Mouse (Mus musculus): Measurements from ENCODE around the gene Cul4a.

- TF ChIP-seq CTCF (IDR thresholded peaks at IDR 0.05; ENCODE audit: low read depth, low read length), result no peak
- no peak for TF ChIP-seq GATA1 (IDR thresholded peaks at IDR 0.05; ENCODE audit: borderline replicate concordance, low read length)
- TF ChIP-seq TAL1 (conservative IDR thresholded peaks at IDR 0.05; ENCODE audit: low read depth, low read length), result no peak
Observed at GRCm38 (mm10) chr8:13118516-13118915, 13.1 kb downstream of the Cul4a start.

Measured in G1E (cell line).